Mouse (Mus musculus) 3134 (cell line): Measurements from ENCODE around the gene Lamtor2.

Experiments used
- DNase-seq: peaks from one replicate; pipeline ENCODE4 v3.0.0-alpha.2; 2011; ENCODE audit warnings: low spot score; ENCODE audit not compliant: insufficient read length; ENCODE audit errors: extremely low read depth

Lamtor2 gene

DNA sequence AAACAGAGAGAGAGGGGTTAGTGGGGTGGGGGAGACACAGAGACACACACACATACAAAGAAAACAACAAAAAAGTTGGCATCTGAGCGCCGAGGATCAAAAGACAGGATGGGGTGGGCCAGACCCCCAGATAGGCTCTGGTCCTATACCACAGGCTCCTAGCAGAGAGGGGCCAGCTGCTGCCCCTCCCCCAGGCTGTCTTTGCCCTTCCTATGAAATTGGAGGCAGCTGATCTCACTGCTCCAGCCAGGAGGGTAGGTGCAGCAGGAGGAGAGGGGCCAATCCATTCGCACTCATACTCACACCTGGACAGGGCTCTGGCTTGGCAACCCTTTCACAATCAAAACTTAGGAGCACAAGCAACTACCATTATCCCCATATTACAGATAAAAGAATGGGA, 43.6 kb downstream of the Lamtor2 start:
- DNase-seq = no peak

- DNase-seq = no peak
Measured at GRCm38 (mm10) chr3:88505765-88506164, 47.1 kb downstream of the Lamtor2 start.

DNA sequence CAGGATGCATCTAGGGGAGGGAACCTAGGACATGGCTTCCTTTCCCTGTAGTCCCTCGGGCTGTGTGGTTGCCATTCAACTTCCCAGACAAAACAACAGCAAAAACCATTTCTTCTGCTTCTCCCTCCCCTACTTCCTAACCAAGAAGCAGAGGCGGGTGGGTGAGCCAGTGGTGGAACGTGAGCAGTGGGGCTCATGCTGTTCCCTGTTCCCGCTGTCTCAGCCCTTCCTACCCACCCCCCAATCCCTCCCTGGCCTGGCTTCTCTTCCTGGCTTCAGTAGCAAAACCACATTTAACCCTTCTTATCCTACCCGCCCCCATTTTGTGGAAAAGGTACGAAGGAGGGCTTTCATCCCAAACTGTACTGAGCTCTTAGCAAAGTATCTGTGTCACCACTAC, 47.8 kb downstream of the Lamtor2 start:
- no peak for DNase-seq

- DNase-seq = no peak
Measured at GRCm38 (mm10) chr3:88503881-88504746, 48.8 kb downstream of the Lamtor2 start.

GRCm38 (mm10) chr3:88503505-88503863, 49.4 kb downstream of the Lamtor2 start:
- no peak for DNase-seq

DNA sequence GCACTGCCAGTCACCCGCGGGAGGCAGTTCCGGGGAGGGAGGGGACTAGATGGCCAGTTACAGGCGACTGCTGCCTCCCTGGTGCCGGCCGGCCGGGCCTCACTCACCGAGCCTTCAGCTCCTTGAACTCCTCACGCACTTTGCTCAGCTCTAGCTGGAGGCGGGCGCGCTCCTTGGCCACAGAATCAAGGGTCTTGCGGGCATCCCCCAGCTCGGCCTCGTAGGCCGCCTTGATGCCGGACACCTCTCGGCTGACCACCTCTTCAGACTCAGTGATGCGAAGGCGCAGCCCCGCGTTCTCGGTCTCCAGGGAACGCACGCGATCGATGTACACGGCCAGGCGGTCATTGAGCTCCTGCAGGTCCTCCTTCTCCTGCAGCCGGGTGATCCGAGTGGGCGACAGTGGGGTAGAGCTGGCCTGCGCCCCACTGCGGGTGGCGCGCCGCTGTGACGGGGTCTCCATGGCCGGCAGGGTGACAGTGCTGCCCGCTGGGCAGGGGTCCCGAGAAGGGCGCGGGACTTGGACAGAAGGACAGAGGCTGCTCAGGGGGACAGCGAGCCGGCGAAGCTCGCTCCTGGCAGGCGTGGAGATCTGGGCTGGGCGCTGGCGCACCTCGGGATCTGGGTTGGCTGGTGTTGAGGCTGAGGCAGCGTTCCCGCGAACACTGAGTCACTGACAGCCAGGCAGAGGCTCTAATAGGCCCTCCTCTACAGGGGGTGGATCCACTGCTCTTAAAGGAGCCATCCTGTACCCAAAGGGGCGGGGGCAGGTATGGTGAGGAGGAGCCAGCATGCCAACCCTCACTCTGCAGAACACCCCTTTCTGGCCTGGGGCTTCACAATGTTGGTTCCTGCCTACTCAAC, 50.0 kb downstream of the Lamtor2 start:
- DNase-seq = peak; percentile 94

- no peak for DNase-seq
Measured at GRCm38 (mm10) chr3:88502031-88502571, 50.8 kb downstream of the Lamtor2 start.

DNA sequence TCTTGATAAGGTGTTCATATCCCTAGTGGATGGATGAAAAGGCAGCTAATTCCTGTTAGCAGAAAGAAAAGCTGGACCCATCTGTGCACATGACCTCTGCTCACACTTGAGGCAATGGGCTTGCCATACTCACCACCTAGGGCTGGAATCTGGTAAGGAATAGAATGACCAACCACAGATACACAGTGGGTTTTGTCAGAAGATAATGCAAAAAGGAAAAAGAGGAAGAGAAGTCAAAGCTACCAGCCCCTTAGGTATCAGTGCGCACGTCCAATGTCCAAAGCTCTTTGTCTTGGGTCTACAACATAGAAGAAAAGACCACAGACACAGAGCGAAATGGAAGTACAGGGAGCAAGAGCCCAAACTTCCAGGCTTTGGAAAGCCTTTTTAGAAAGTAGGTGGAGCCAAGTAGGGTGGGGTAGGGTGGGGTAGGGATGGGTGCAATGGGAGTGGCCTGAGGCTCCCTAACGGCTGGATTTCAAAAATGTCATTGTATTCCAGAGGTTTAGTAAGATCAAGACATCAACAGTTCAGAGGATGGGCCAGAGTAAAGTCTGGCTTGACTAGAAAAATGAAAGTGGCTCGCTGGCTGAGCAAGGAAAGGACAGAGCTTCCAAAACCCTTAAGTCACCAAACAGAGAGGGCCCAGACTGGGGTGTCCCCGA, 51.4 kb downstream of the Lamtor2 start:
- peak; percentile 71 for DNase-seq

DNA sequence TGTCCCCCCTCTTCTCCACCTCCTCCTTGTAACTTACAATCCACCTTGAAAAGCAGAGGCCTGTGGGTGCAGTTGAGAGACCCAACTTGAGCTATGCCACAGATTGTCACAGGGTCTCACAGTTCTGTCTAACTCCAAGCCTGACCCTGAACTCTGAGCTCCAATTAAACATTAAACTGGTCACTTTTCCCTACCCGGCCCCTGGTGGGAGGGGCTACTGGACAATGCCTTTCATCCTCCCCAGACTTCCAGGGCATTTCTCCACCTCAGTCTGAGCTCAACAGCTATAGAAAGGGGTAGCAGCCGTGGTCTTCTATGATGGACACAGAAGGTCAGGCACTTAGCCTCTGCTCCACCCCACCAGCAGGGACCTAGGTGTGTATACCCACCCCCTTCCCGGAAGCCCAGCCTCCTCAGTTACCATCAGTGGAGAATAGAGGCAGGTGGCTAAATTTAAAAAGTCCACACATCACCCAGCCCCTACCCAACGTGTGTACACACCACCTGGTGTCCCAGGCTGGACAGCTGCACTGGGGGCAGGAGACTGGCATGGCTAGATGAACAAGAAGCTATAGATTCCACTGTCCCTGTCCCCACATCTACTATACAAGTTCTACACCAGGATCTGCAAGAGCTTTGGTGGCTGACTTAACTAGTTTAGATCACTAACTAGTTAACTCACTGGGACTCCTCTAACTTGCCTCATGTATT, 52.1 kb downstream of the Lamtor2 start:
- no peak for DNase-seq

- peak; percentile 71 for DNase-seq
Measured at GRCm38 (mm10) chr3:88500087-88500486, 52.8 kb downstream of the Lamtor2 start.
